ENCODE assay signal across 14 mouse cellular contexts in genomic region chr7:127849973-127850875, GRCm38 (mm10). TPM values are rescaled to one million over a fixed set of nuclear protein-coding genes. Genes with fewer than 3 reads are reported as not detected.
DNase-seq lines count a peak whose midpoint lies in the region; ATAC-seq and TF ChIP-seq lines count a peak whose summit lies in the region.
"Had no signal": no experiment of that assay in that cellular context is flagged by ENCODE, and none has a peak within 500 bp of the region (broad histone marks: within the 10 kb centered on the region; RNA-seq: fewer than 3 reads in every experiment).

No protein-coding gene starts in this region.

- H3K36me3 ChIP-seq in heart, adult 2 months (ENCODE audit: control insufficient read depth, insufficient read depth, low read length) = no peaks in the 10 kb centered on the region
- H3K36me3 ChIP-seq in MEL (ENCODE audit: control insufficient read depth in 1 of 2, insufficient read depth in 2 of 2, low read length in 2 of 2) = 0 out of 4 replicates have a peak, but pooled peaks cover 0 to 2% of the 10 kb centered on the region in 2 experiments
- peaks cover 66% of the 10 kb centered on the region for H3K36me3 ChIP-seq in megakaryocyte, embryonic 14.5 days (replicated peaks; ENCODE audit: low read length)
- H3K36me3 ChIP-seq in kidney, embryonic 16.5 days (ENCODE audit: insufficient read depth, low read length) = peaks cover 25% of the 10 kb centered on the region

- WGBS in heart, adult 2 months = 56% methylated on average over 6 of the region's 6 CpGs
- WGBS in kidney, embryonic 16.5 days = 77% methylated on average over 6 of the region's 6 CpGs

- no peak for TF ChIP-seq RAD21 in MEL (IDR thresholded peaks at IDR 0.05; ENCODE audit: low read depth, low read length)

- H3K79me2 ChIP-seq in heart, adult 2 months (replicated peaks; ENCODE audit: control insufficient read depth, insufficient read depth, low read length) = no peaks in the 10 kb centered on the region
- no peaks in the 10 kb centered on the region for H3K79me2 ChIP-seq in MEL (ENCODE audit: control insufficient read depth, insufficient read depth, low read length, poor library complexity)

- TF ChIP-seq CTCF in heart, adult 2 months (IDR thresholded peaks at IDR 0.05) = no peak
- no peak for TF ChIP-seq CTCF in MEL (IDR thresholded peaks at IDR 0.05 in 2 of 3, conservative IDR thresholded peaks at IDR 0.05 in 1 of 3; ENCODE audit: control insufficient read depth in 1 of 3, insufficient read depth in 1 of 3, low read depth in 2 of 3, low read length in 3 of 3, poor library complexity in 1 of 3, severe bottlenecking in 1 of 3)
- TF ChIP-seq CTCF in embryonic fibroblast, embryonic 13.5 days (IDR thresholded peaks at IDR 0.05; ENCODE audit: borderline replicate concordance, insufficient read depth, low read length) = no peak

- no peak for TF ChIP-seq EP300 in heart, adult 2 months (IDR thresholded peaks at IDR 0.05; ENCODE audit: insufficient read depth, low read depth, low read length)
- TF ChIP-seq EP300 in MEL (IDR thresholded peaks at IDR 0.05; ENCODE audit: low read depth in 1 of 2, low read length in 2 of 2) = no peak

- no peak overlapping the region for H3K4me3 ChIP-seq in heart, adult 2 months
- no peak overlapping the region for H3K4me3 ChIP-seq in MEL (ENCODE audit: control insufficient read depth in 1 of 2, insufficient read depth in 1 of 2, low read depth in 2 of 2, low read length in 2 of 2)
- no peak overlapping the region for H3K4me3 ChIP-seq in embryonic fibroblast, embryonic 13.5 days (ENCODE audit: insufficient read depth, low read length)
- peak overlapping the region; percentile 86 for H3K4me3 ChIP-seq in megakaryocyte, embryonic 14.5 days (replicated peaks)
- no peak overlapping the region for H3K4me3 ChIP-seq in kidney, embryonic 16.5 days (ENCODE audit: low read length)
- H3K4me3 ChIP-seq: forebrain, embryonic 12.5 days had no signal

- H3K9ac ChIP-seq in heart, adult 2 months (ENCODE audit: low read depth, low read length) = no peak overlapping the region
- no peak overlapping the region for H3K9ac ChIP-seq in MEL (ENCODE audit: control insufficient read depth, low read depth, low read length, poor library complexity, severe bottlenecking)
- H3K9ac ChIP-seq in kidney, embryonic 16.5 days (replicated peaks; ENCODE audit: low read length) = no peak overlapping the region
- H3K9ac ChIP-seq: forebrain, embryonic 12.5 days had no signal

- no peak for ATAC-seq in erythroid progenitor cell, adult 5-6 weeks (replicated peaks; ENCODE audit: low FRiP score, poor library complexity, severe bottlenecking)
- no peak for ATAC-seq in kidney, embryonic 16.5 days (ENCODE audit: low FRiP score, low TSS enrichment)
- ATAC-seq: inflammation-experienced regulatory T-cells, adult 6 months had no signal

- no peaks in the 10 kb centered on the region for H3K27me3 ChIP-seq in heart, adult 2 months (ENCODE audit: control insufficient read depth, insufficient read depth, low read length)
- no peaks in the 10 kb centered on the region for H3K27me3 ChIP-seq in MEL (ENCODE audit: control insufficient read depth in 1 of 2, insufficient read depth in 2 of 2, low read length in 2 of 2)
- H3K27me3 ChIP-seq in megakaryocyte, embryonic 14.5 days (replicated peaks) = no peaks in the 10 kb centered on the region
- no peaks in the 10 kb centered on the region for H3K27me3 ChIP-seq in kidney, embryonic 16.5 days (ENCODE audit: insufficient read depth, low read length)
- H3K27me3 ChIP-seq: CH12.LX; forebrain, embryonic 12.5 days had no signal

- DNase-seq in heart, adult 2 months = no peak
- DNase-seq in heart, adult 8-10 months (ENCODE audit: low spot score) = no peak
- DNase-seq in MEL (ENCODE audit: low read depth, low spot score) = peak; percentile 43
- DNase-seq in T-cell, adult 2 months (ENCODE audit: low spot score) = no peak
- DNase-seq: cerebellum, adult 18-20 months; embryo, embryonic 11 days had no signal

- H3K9me3 ChIP-seq in MEL (replicated peaks; ENCODE audit: insufficient read depth, low read length) = no peaks in the 10 kb centered on the region
- no peaks in the 10 kb centered on the region for H3K9me3 ChIP-seq in megakaryocyte, embryonic 14.5 days
- no peaks in the 10 kb centered on the region for H3K9me3 ChIP-seq in kidney, embryonic 16.5 days (ENCODE audit: low read length)
- H3K9me3 ChIP-seq: forebrain, embryonic 12.5 days had no signal

- H3K27ac ChIP-seq in heart, adult 2 months = no peak overlapping the region; the same call in 1 of the 2 replicates
- H3K27ac ChIP-seq in MEL (ENCODE audit: control insufficient read depth, low read depth, low read length) = no peak overlapping the region
- H3K27ac ChIP-seq in embryonic fibroblast, embryonic 13.5 days (ENCODE audit: insufficient read depth, low read length) = peak overlapping the region; percentile 43; the same call in 1 of the 2 replicates
- no peak overlapping the region for H3K27ac ChIP-seq in kidney, embryonic 16.5 days (ENCODE audit: low read length)
- H3K27ac ChIP-seq: forebrain, embryonic 12.5 days; kidney, postnatal 0 days had no signal

- intact Hi-C loops in heart, adult 2 months (cut with DNase I) = no loop called here

- H3K4me1 ChIP-seq in heart, adult 2 months (ENCODE audit: control insufficient read depth, insufficient read depth, low read length) = no peaks in the 10 kb centered on the region; the same call in 1 of the 2 replicates
- peaks cover 0 to 4% of the 10 kb centered on the region in 2 experiments; a peak in 1 of 4 replicates for H3K4me1 ChIP-seq in MEL (ENCODE audit: control insufficient read depth in 1 of 2, insufficient read depth in 2 of 2, low read length in 2 of 2)
- peaks cover 6% of the 10 kb centered on the region for H3K4me1 ChIP-seq in embryonic fibroblast, embryonic 13.5 days (ENCODE audit: control insufficient read depth, insufficient read depth, low read length)
- peaks cover 80% of the 10 kb centered on the region for H3K4me1 ChIP-seq in megakaryocyte, embryonic 14.5 days
- no peaks in the 10 kb centered on the region for H3K4me1 ChIP-seq in kidney, embryonic 16.5 days (ENCODE audit: insufficient read depth, low read length)
- H3K4me1 ChIP-seq: forebrain, embryonic 12.5 days had no signal

- H3K4me2 ChIP-seq in kidney, embryonic 16.5 days (replicated peaks; ENCODE audit: low read depth, low read length) = no peak overlapping the region
- H3K4me2 ChIP-seq: forebrain, embryonic 12.5 days had no signal

- TF ChIP-seq POLR2A in heart, adult 2 months (IDR thresholded peaks at IDR 0.05; ENCODE audit: insufficient read depth, low read depth, low read length) = 0 out of 2 replicates have a peak, but pooled peaks have one; percentile 15
- no peak for TF ChIP-seq POLR2A in MEL (IDR thresholded peaks at IDR 0.05; ENCODE audit: control insufficient read depth in 1 of 2, insufficient read depth in 1 of 2, low read depth in 1 of 2, low read length in 2 of 2, poor library complexity in 1 of 2)
- TF ChIP-seq POLR2A in embryonic fibroblast, embryonic 13.5 days (IDR thresholded peaks at IDR 0.05; ENCODE audit: low read depth, low read length) = 0 out of 2 replicates have a peak, but pooled peaks have one; percentile 16

RNA-seq across cellular contexts. Expression of gene Zfp646, which starts 25.8 kb away (rescaled TPM):
- 10 to 100 TPM; 17.7 to 18.9 TPM for total RNA-seq in heart, adult 2 months (2021)
- 8.0 and 11.8 TPM in 2 replicates for polyA plus RNA-seq in heart, adult 2 months (2012; rRNA removed)
- total RNA-seq in heart, adult 8-10 months (2022) = 10 to 100 TPM; 16.1 to 19.5 (median 17.9) TPM
- total RNA-seq in MEL (2012; rRNA removed) = 30.1 and 35.8 TPM in 2 replicates
- polyA plus RNA-seq in MEL (2012; ENCODE audit: insufficient read depth in 1 of 2, insufficient read length in 2 of 2, low read depth in 1 of 2, low replicate concordance in 2 of 2, missing spikeins in 1 of 2) = 10 to 100 TPM in 1 of 2 experiments, not detected in 1; 38.2 TPM
- 18.4 and 20.1 TPM in 2 replicates for polyA plus RNA-seq in embryonic fibroblast, embryonic 13.5 days (2011; ENCODE audit: insufficient read length, low read depth, missing spikeins)
- 1.0 and 6.3 TPM in 2 replicates for polyA plus RNA-seq in megakaryocyte, embryonic 14.5 days (2012; ENCODE audit: insufficient read depth, low replicate concordance)
- total RNA-seq in erythroid progenitor cell, adult 5-6 weeks (2015; ENCODE audit: low replicate concordance) = 18.0 and 31.4 TPM in 2 replicates
- 34.3 and 47.1 TPM in 2 replicates for total RNA-seq in erythroid progenitor cell, adult 5-6 weeks (2017; ENCODE audit: low replicate concordance)
- polyA plus RNA-seq in kidney, embryonic 16.5 days (2015; fragmentation: Nextera tagmentation; extraction: Ambion mirVana) = 13.0 and 15.7 TPM in 2 replicates

RNA-seq across cellular contexts. Expression of gene Stx1b, which starts 25.9 kb away (rescaled TPM):
- 1 to 10 TPM in 1 of 2 experiments, under 1 TPM in 1; 0.77 to 1.1 TPM for total RNA-seq in heart, adult 2 months (2021)
- polyA plus RNA-seq in heart, adult 2 months (2012; rRNA removed) = 3.8 and 4.0 TPM in 2 replicates
- under 1 TPM; 0.27 to 0.66 (median 0.51) TPM for total RNA-seq in heart, adult 8-10 months (2022)
- total RNA-seq in MEL (2012; rRNA removed) = 0.03 and 0.15 TPM in 2 replicates
- under 1 TPM in 1 of 2 experiments, not detected in 1; 0.56 TPM for polyA plus RNA-seq in MEL (2012; ENCODE audit: insufficient read depth in 1 of 2, insufficient read length in 2 of 2, low read depth in 1 of 2, low replicate concordance in 2 of 2, missing spikeins in 1 of 2)
- polyA plus RNA-seq in embryonic fibroblast, embryonic 13.5 days (2011; ENCODE audit: insufficient read length, low read depth, missing spikeins) = 1.8 and 4.4 TPM in 2 replicates
- 0.02 TPM in 1 of 2 replicates, not detected in the other for polyA plus RNA-seq in megakaryocyte, embryonic 14.5 days (2012; ENCODE audit: insufficient read depth, low replicate concordance)
- not detected in 2 replicates for total RNA-seq in erythroid progenitor cell, adult 5-6 weeks (2015; ENCODE audit: low replicate concordance)
- total RNA-seq in erythroid progenitor cell, adult 5-6 weeks (2017; ENCODE audit: low replicate concordance) = 0.98 TPM in 1 of 2 replicates, not detected in the other
- 3.6 and 4.4 TPM in 2 replicates for polyA plus RNA-seq in kidney, embryonic 16.5 days (2015; fragmentation: Nextera tagmentation; extraction: Ambion mirVana)

RNA-seq across cellular contexts. Expression of gene Stx4a, which starts 26.1 kb away (rescaled TPM):
- total RNA-seq in heart, adult 2 months (2021) = 10 to 100 TPM; 68.4 to 71.9 TPM
- polyA plus RNA-seq in heart, adult 2 months (2012; rRNA removed) = 79.3 and 83.0 TPM in 2 replicates
- 10 to 100 TPM; 61.9 to 68.0 (median 66.0) TPM for total RNA-seq in heart, adult 8-10 months (2022)
- 44.4 and 47.8 TPM in 2 replicates for total RNA-seq in MEL (2012; rRNA removed)
- 100 to 1,000 TPM in 1 of 2 experiments, not detected in 1; 121 TPM for polyA plus RNA-seq in MEL (2012; ENCODE audit: insufficient read depth in 1 of 2, insufficient read length in 2 of 2, low read depth in 1 of 2, low replicate concordance in 2 of 2, missing spikeins in 1 of 2)
- 70.3 and 90.0 TPM in 2 replicates for polyA plus RNA-seq in embryonic fibroblast, embryonic 13.5 days (2011; ENCODE audit: insufficient read length, low read depth, missing spikeins)
- polyA plus RNA-seq in megakaryocyte, embryonic 14.5 days (2012; ENCODE audit: insufficient read depth, low replicate concordance) = 27.2 and 167 TPM in 2 replicates
- 10.5 and 30.6 TPM in 2 replicates for total RNA-seq in erythroid progenitor cell, adult 5-6 weeks (2015; ENCODE audit: low replicate concordance)
- 12.7 and 13.3 TPM in 2 replicates for total RNA-seq in erythroid progenitor cell, adult 5-6 weeks (2017; ENCODE audit: low replicate concordance)
- 44.6 and 48.0 TPM in 2 replicates for polyA plus RNA-seq in kidney, embryonic 16.5 days (2015; fragmentation: Nextera tagmentation; extraction: Ambion mirVana)

RNA-seq across cellular contexts. Expression of gene Zfp668, which starts 26.4 kb away (rescaled TPM):
- 1 to 10 TPM; 3.4 to 4.1 TPM for total RNA-seq in heart, adult 2 months (2021)
- 2.2 and 2.7 TPM in 2 replicates for polyA plus RNA-seq in heart, adult 2 months (2012; rRNA removed)
- 1 to 10 TPM; 3.8 to 4.7 (median 4.3) TPM for total RNA-seq in heart, adult 8-10 months (2022)
- total RNA-seq in MEL (2012; rRNA removed) = 7.7 and 9.1 TPM in 2 replicates
- 10 to 100 TPM in 1 of 2 experiments, not detected in 1; 15.6 TPM for polyA plus RNA-seq in MEL (2012; ENCODE audit: insufficient read depth in 1 of 2, insufficient read length in 2 of 2, low read depth in 1 of 2, low replicate concordance in 2 of 2, missing spikeins in 1 of 2)
- 8.9 and 15.6 TPM in 2 replicates for polyA plus RNA-seq in embryonic fibroblast, embryonic 13.5 days (2011; ENCODE audit: insufficient read length, low read depth, missing spikeins)
- polyA plus RNA-seq in megakaryocyte, embryonic 14.5 days (2012; ENCODE audit: insufficient read depth, low replicate concordance) = 9.4 and 18.0 TPM in 2 replicates
- 1.7 and 6.5 TPM in 2 replicates for total RNA-seq in erythroid progenitor cell, adult 5-6 weeks (2015; ENCODE audit: low replicate concordance)
- 3.2 and 16.5 TPM in 2 replicates for total RNA-seq in erythroid progenitor cell, adult 5-6 weeks (2017; ENCODE audit: low replicate concordance)
- polyA plus RNA-seq in kidney, embryonic 16.5 days (2015; fragmentation: Nextera tagmentation; extraction: Ambion mirVana) = 21.0 and 25.6 TPM in 2 replicates

RNA-seq across cellular contexts. Expression of gene Prss53, which starts 40.5 kb away (rescaled TPM):
- 1 to 10 TPM in 1 of 2 experiments, under 1 TPM in 1; 0.76 to 1.2 TPM for total RNA-seq in heart, adult 2 months (2021)
- polyA plus RNA-seq in heart, adult 2 months (2012; rRNA removed) = 3.8 TPM in 2 replicates
- 1 to 10 TPM in 1 of 4 experiments, under 1 TPM in 3; 0.29 to 1.6 (median 0.74) TPM for total RNA-seq in heart, adult 8-10 months (2022)
- 0.10 and 0.15 TPM in 2 replicates for total RNA-seq in MEL (2012; rRNA removed)
- under 1 TPM in 1 of 2 experiments, not detected in 1; 0.77 TPM for polyA plus RNA-seq in MEL (2012; ENCODE audit: insufficient read depth in 1 of 2, insufficient read length in 2 of 2, low read depth in 1 of 2, low replicate concordance in 2 of 2, missing spikeins in 1 of 2)
- polyA plus RNA-seq in embryonic fibroblast, embryonic 13.5 days (2011; ENCODE audit: insufficient read length, low read depth, missing spikeins) = 0.65 and 0.77 TPM in 2 replicates
- 0.44 TPM in 1 of 2 replicates, not detected in the other for polyA plus RNA-seq in megakaryocyte, embryonic 14.5 days (2012; ENCODE audit: insufficient read depth, low replicate concordance)
- total RNA-seq in erythroid progenitor cell, adult 5-6 weeks (2015; ENCODE audit: low replicate concordance) = not detected in 2 replicates
- total RNA-seq in erythroid progenitor cell, adult 5-6 weeks (2017; ENCODE audit: low replicate concordance) = 0.64 TPM in 1 of 2 replicates, not detected in the other
- polyA plus RNA-seq in kidney, embryonic 16.5 days (2015; fragmentation: Nextera tagmentation; extraction: Ambion mirVana) = 5.9 and 6.5 TPM in 2 replicates
- total RNA-seq: CH12.LX had no signal

Comparison
In these comparisons a context has a peak if more than half of its experiments do, and no peak if none do; other contexts are left out.
1. POLR2A ChIP-seq: peak in heart, adult 2 months (single experiment) and embryonic fibroblast, embryonic 13.5 days (single experiment); none in MEL (0 of 2).